Mouse (Mus musculus) cerebellum, adult 18-20 months (tissue): ENCODE measurements around the gene Dppa2.
A peak's percentile ranks its signal among the peaks of the same experiment; 100 is the strongest.

ENCODE experiments used
- DNase-seq, 2 experiments: peaks; one replicate each; pipeline ENCODE4 v3.0.0; 2021

Dppa2 gene

DNA sequence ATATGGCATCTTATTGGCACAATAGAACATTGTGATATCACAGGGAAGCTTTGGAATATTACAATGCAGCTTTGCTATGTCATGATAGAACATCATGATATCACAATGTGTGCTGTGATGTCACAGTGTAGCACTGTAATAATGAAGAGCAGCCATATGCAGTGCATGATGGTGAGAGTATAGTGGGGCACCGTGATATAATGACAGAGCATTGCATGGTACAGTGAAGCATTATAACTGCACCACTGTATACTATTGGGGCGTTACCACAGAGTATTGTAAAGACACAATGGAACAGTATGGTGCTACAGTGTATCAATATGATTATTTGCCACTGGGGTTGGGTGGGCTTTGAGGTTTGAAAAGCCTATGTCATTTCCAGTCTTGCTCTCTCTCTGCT, 40.5 kb downstream of the Dppa2 start:
- DNase-seq: no peak

DNA sequence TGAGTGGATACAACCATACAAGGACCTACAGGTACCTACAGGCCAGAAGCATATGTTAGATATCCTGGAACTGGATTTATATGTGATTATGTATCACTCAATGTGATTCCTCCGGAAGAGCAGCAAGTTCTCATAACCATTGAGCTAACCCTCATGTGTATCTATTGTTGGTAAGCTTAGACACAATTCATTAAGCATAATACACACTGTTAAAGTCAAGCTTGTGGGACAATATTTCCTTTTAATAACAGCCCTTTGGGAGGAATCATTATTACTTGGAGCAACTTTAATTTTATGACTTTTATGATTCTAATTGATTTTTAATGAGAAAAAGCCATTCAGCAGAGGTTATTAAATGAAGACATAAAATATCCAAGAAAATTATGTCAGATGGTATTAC, 43.5 kb downstream of the Dppa2 start:
- no peak for DNase-seq

DNA sequence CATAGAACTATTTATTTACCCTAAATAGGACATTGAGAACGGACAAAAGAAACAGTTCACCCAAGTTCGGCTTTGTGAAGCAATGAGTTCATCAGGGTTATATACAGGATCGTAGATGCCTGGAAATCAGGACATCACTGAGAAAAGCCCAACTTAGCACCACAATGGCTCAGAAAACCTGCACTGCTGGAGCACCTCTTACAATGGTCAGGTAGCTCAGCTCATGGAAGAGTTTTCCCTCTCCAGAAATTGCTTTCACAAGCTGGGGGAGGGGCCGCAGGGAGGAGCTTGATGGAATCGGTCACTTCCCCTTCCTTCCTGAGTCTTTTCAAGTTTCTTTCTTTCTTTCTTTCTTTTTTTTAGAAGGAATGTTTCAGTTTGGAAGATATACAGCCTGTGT, 52.0 kb downstream of the Dppa2 start:
- no peak for DNase-seq

DNA sequence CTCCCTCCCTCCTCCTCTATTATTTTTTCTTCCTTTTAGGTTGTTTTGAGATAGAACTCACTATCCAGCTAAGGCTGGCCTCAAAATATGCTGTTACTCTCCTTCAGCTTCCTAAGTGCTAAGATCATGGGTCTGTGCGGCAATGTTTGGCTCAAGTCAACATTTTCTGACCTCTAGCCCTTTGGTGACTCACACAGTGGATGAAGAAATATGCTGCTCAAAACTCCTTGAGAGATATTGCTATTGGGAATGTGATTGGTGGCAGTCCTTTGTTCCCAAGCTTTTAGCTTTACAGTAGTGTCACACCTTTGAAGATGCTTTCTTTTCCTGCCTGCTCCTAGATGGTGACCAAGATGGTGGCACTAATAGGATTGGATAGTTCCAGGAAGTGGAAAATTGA, 52.7 kb downstream of the Dppa2 start:
- no peak for DNase-seq

DNA sequence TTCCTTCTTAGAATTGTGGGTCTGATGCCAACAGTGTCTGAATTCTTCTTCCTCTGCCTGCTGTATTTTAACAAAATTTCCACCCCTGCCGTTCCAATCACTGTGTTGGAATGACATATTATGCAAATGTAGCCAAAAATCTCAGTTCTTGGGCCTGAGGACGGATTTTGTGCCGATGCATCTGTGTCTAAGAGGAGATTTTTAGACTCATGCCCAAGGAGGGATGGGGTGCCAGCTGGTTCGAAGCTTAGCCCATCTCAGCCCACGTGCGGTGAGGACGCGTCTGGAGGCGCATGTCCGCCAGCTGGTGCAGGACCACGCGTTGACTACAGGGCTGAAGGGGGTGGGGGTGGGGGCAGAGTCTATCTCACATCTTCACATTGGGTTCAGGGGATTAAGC, 57.2 kb downstream of the Dppa2 start:
- DNase-seq: peak; percentile 61 to 62

DNA sequence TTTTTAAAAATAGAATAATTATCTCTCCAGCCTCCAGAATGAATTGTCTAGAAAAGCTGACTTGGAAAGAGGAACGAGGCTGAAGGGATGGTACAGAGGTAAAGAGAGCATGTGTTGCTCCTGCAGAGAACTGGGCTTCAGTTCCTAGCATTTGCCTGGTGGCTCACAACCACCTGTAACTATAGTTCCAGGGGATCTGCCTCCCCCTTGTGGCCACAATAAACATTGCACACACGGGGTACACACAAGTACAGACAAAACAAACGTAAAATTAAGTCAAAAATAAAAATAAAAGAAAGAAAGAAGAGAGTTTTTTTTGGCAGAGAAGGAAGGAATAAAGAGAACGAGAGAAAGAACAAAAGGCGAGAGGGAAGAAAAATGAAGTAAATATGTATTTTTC, 63.1 kb downstream of the Dppa2 start:
- no peak for DNase-seq

DNA sequence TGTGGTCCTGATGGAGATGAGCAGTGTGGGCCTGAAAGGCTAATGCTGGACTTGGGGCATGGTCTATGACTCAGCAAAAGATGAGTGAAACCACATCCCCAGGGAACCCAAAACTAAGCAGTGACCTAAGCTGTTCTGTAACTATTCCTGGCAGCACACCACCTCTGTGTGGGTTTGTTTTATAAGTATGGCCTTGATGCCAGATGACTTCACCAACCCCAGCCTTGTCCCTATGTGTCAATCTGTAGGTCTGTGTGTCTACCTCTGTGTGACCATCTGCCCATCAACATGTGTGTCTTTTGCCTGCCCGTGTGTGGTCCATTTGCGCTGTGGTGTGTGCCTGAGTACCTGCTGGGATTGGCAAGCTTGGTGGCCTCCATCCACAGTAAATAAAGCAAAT, 64.4 kb downstream of the Dppa2 start:
- peak; percentile 52 to 63 for DNase-seq
